Mouse (Mus musculus) hindbrain, embryonic 15.5 days (tissue): ENCODE data around the gene Vmn1r179. TPM values are rescaled to one million over a fixed set of nuclear protein-coding genes. Genes with fewer than 3 reads are reported as not detected.
"Not testable (repeated sequence)": the region's sequence is repeated elsewhere in the genome, so short reads cannot be mapped to it uniquely, and the experiment has no call there.

ENCODE experiments used
- ATAC-seq: fragments of 200-750 bp; cut with Nextera tagmentation; 2 replicates; pipeline ENCODE4 v1.8.0; 2017; ENCODE audit warnings: low read depth, moderate number of reproducible peaks, moderate TSS enrichment; ENCODE audit not compliant: low FRiP score
- H3K27ac ChIP-seq: fragments of 300-500 bp; sonication (generic); replicated peaks from 2 replicates; pipeline ENCODE4 v1.5.1; 2015; ENCODE audit warnings: mild to moderate bottlenecking, inconsistent platforms
- H3K27me3 ChIP-seq: fragments of 300-500 bp; sonication (generic); 2 replicates; pipeline ENCODE4 v1.6.1; 2015; ENCODE audit warnings: control low read depth, inconsistent platforms
- H3K36me3 ChIP-seq: fragments of 300-500 bp; sonication (generic); 2 replicates; pipeline ENCODE4 v1.6.1; 2015; ENCODE audit warnings: control low read depth, inconsistent platforms
- H3K4me1 ChIP-seq: fragments of 300-500 bp; sonication (generic); replicated peaks from 2 replicates; pipeline ENCODE4 v1.6.1; 2015; ENCODE audit warnings: control low read depth, inconsistent platforms
- H3K4me2 ChIP-seq: fragments of 300-500 bp; sonication (generic); 2 replicates; pipeline ENCODE4 v1.6.1; 2015; ENCODE audit warnings: moderate library complexity, mild to moderate bottlenecking, inconsistent platforms
- H3K4me3 ChIP-seq: fragments of 300-500 bp; sonication (generic); 2 replicates; pipeline ENCODE4 v1.5.1; 2015; ENCODE audit warnings: mild to moderate bottlenecking, inconsistent platforms
- H3K9ac ChIP-seq: fragments of 300-500 bp; sonication (generic); 2 replicates; pipeline ENCODE4 v1.6.1; 2015; ENCODE audit warnings: inconsistent platforms
- H3K9me3 ChIP-seq: fragments of 300-500 bp; sonication (generic); 2 replicates; pipeline ENCODE4 v1.6.1; 2016; ENCODE audit warnings: control low read depth, inconsistent platforms
- WGBS: fragments of 180-500 bp; shearing (Covaris S2); methylation state at CpG from one replicate; pipeline ENCODE4 v1.1.7; 2015; 5-methylcytosine and 5-hydroxymethylcytosine counted together
- polyA plus RNA-seq: library from polyadenylated mRNA; unstranded; fragments of >200 nt; fragmentation: Nextera tagmentation; extraction: Ambion mirVana; gene quantifications from 2 replicates; pipeline ENCODE4 v1.2.1, GENCODE M21; 2015

Vmn1r179 gene
- polyA plus RNA-seq, result not detected in 2 replicates

DNA sequence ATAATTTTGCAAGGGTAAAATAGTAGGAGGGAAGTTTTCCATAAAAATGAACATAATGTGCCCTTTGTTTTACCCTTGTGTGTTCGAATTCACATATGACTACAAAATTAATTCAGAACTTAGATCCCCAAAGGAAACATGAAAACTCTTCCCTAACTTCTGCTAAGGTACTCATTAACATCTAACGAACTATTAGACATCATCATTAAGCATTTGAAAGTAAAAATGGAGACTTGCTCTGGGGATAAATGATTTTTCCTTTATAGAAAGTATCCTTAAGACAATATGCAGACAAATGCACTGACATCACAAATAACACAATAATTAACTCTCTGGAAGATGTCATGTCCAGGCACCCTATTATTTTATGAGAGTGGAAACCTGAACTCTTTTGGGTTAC, at the start of gene Vmn1r179:
TSS of gene Vmn1r179 (plus strand) at position 301 of the 400 bp plus-strand sequence.
- H3K27ac ChIP-seq, result no peak within 1 kb of the TSS
- no peaks in the 10 kb centered on the region for H3K27me3 ChIP-seq
- no peaks in the 10 kb centered on the region for H3K4me1 ChIP-seq
- no peak within 1 kb of the TSS for H3K4me2 ChIP-seq
- no peak for ATAC-seq
- H3K9me3 ChIP-seq, result peaks cover 7% of the 10 kb centered on the region
- no peak within 1 kb of the TSS for H3K9ac ChIP-seq
- WGBS, result 51% methylated on average over 2 of the region's 2 CpGs
- no peaks in the 10 kb centered on the region for H3K36me3 ChIP-seq
- H3K4me3 ChIP-seq, result no peak within 1 kb of the TSS

DNA sequence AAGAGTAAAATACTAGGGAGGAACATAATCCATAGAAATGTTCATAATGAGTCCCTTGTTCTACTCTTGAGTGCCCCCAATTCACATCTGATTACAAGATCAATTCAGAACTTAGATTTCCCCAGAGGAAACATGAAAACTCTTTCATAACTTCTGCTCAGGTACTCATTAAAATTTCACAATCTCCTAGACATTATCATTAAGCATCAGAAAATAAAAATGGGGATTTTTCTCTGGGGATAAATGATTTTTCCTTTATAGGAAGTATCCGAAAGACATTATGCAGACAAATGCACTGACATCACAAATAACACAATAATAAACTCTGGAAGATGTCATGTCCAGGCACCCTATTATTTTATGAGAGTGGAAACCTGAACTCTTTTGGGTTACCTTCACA, 35.1 kb upstream of the Vmn1r179 start, which contains the start of gene Vmn1r178:
TSS of gene Vmn1r178 (plus strand) at position 301 of the 400 bp plus-strand sequence.
- WGBS, result 80% methylated on average over 1 of the region's 1 CpGs
- no peak for ATAC-seq
- Histone ChIP-seq H3K4me3 (no peak within 1 kb of the TSS), H3K27me3 (no peaks in the 10 kb centered on the region), H3K27ac (no peak within 1 kb of the TSS), H3K9ac (no peak within 1 kb of the TSS), H3K4me1 (no peaks in the 10 kb centered on the region), H3K36me3 (no peaks in the 10 kb centered on the region), H3K4me2 (no peak within 1 kb of the TSS), H3K9me3 (peaks cover 18% of the 10 kb centered on the region)

DNA sequence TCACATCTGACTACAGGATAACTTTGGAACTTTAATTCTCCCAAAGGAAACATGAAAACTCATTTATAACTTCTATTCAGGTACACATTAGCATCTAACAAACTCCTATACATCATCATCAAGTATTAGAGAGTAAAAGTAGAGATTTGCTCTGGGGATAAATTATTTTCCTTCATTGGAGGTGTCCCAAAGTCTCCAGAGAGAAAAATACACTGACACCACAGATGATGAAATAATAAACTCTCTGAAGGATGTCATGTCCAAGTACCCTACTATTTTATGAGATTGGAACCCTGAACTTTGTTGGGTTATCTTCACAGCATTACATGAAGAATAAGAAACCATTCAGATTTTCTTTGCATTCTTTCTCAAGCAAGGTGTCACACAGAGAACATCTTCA, 23.6 kb downstream of the Vmn1r179 start, which contains the start of gene Vmn1r180:
TSS of gene Vmn1r180 (plus strand) at position 301 of the 400 bp plus-strand sequence.
- H3K4me1 ChIP-seq, result no peaks in the 10 kb centered on the region
- H3K4me2 ChIP-seq, result no peak within 1 kb of the TSS
- H3K4me3 ChIP-seq, result no peak within 1 kb of the TSS
- no peak for ATAC-seq
- H3K9ac ChIP-seq, result no peak within 1 kb of the TSS
- no peaks in the 10 kb centered on the region for H3K36me3 ChIP-seq
- H3K9me3 ChIP-seq, result peaks cover 10% of the 10 kb centered on the region; the same call in 1 of the 2 replicates
- H3K27me3 ChIP-seq, result no peaks in the 10 kb centered on the region
- H3K27ac ChIP-seq, result no peak within 1 kb of the TSS

- not testable (repeated sequence) for H3K4me1 ChIP-seq, H3K36me3 ChIP-seq, H3K9ac ChIP-seq, H3K27me3 ChIP-seq, H3K9me3 ChIP-seq, H3K4me3 ChIP-seq, ATAC-seq, H3K4me2 ChIP-seq, H3K27ac ChIP-seq
- WGBS, result 58% methylated on average over 3 of the region's 3 CpGs
These were observed 41.3 kb downstream of the Vmn1r179 start for GRCm38 (mm10) chr7:23968044-23968443.

- not testable (repeated sequence) for H3K4me1 ChIP-seq, H3K27me3 ChIP-seq, H3K27ac ChIP-seq, H3K9ac ChIP-seq, H3K4me3 ChIP-seq, H3K4me2 ChIP-seq, H3K36me3 ChIP-seq, H3K9me3 ChIP-seq, ATAC-seq
- 89% methylated on average over 9 of the region's 9 CpGs for WGBS
These were observed 47.5 kb downstream of the Vmn1r179 start, which contains the start of gene Vmn1r181 for GRCm38 (mm10) chr7:23974315-23974714. Gene Vmn1r181, plus strand, starts transcription at chr7:23974615.

Other genes with a start within 250 kb of the Vmn1r179 start
- gene Vmn1r173, start 226.3 kb upstream of the Vmn1r179 start, polyA plus RNA-seq, result not detected in 2 replicates
- gene Vmn1r174, start 174.7 kb upstream of the Vmn1r179 start, polyA plus RNA-seq, result not detected in 2 replicates
- gene Vmn1r175, start 116.3 kb upstream of the Vmn1r179 start, polyA plus RNA-seq, result not detected in 2 replicates
- gene Vmn1r176, start 89.6 kb upstream of the Vmn1r179 start, polyA plus RNA-seq, result not detected in 2 replicates
- not detected in 2 replicates for gene Vmn1r177, start 60.5 kb upstream of the Vmn1r179 start, polyA plus RNA-seq
- gene Vmn1r178, start 35.0 kb upstream of the Vmn1r179 start, polyA plus RNA-seq, result not detected in 2 replicates
- not detected in 2 replicates for gene Vmn1r180, start 23.7 kb downstream of the Vmn1r179 start, polyA plus RNA-seq
- gene Vmn1r181, start 47.6 kb downstream of the Vmn1r179 start, polyA plus RNA-seq, result not detected in 2 replicates
- gene V1rd19, start 74.7 kb downstream of the Vmn1r179 start, polyA plus RNA-seq, result not detected in 2 replicates
- not detected in 2 replicates for gene Vmn1r183, start 126.3 kb downstream of the Vmn1r179 start, polyA plus RNA-seq
- gene Zfp180, start 154.9 kb downstream of the Vmn1r179 start, polyA plus RNA-seq, result 33.7 and 35.5 TPM in 2 replicates
- 9.8 and 11.0 TPM in 2 replicates for gene Zfp112, start 185.3 kb downstream of the Vmn1r179 start, polyA plus RNA-seq
- 23.3 and 25.2 TPM in 2 replicates for gene Zfp235, start 207.2 kb downstream of the Vmn1r179 start, polyA plus RNA-seq
- gene Zfp114, start 248.1 kb downstream of the Vmn1r179 start, polyA plus RNA-seq, result 5.0 and 5.7 TPM in 2 replicates